Mouse (Mus musculus): Measurements from ENCODE around the gene Otulin. TPM values are rescaled to one million over a fixed set of nuclear protein-coding genes. Genes with fewer than 3 reads are reported as not detected.

The Otulin gene
- total RNA-seq, 2 experiments from 2014 or later = 18.8 to 21.4 TPM

- Histone ChIP-seq H3K4me3 (no peak overlapping the region), H3K27ac (no peak overlapping the region)
- no peak for TF ChIP-seq CTCF (IDR thresholded peaks at IDR 0.05)
- intact Hi-C loops (cut with DNase I) = no loop called here
- no peak for DNase-seq (ENCODE audit: extremely low spot score in 1 of 2, low spot score in 2 of 2)
Observed at GRCm38 (mm10) chr15:27668557-27668956, 38.1 kb upstream of the Otulin start.

GRCm38 (mm10) chr15:27668001-27668461, 37.5 kb upstream of the Otulin start:
- Histone ChIP-seq H3K4me3 (no peak overlapping the region), H3K27ac (no peak overlapping the region)
- no peak for DNase-seq (ENCODE audit: extremely low spot score in 1 of 2, low spot score in 2 of 2)
- no peak for TF ChIP-seq CTCF (IDR thresholded peaks at IDR 0.05)
- intact Hi-C loops (cut with DNase I) = no loop called here

GRCm38 (mm10) chr15:27666911-27667539, 36.5 kb upstream of the Otulin start:
- Histone ChIP-seq H3K27ac (no peak overlapping the region), H3K4me3 (no peak overlapping the region)
- intact Hi-C loops (cut with DNase I) = no loop called here
- TF ChIP-seq CTCF (IDR thresholded peaks at IDR 0.05) = no peak
- no peak for DNase-seq (ENCODE audit: extremely low spot score in 1 of 2, low spot score in 2 of 2)

- no peak for TF ChIP-seq CTCF (IDR thresholded peaks at IDR 0.05)
- DNase-seq (ENCODE audit: extremely low spot score in 1 of 2, low spot score in 2 of 2) = peak in 1 of 2 experiments; percentile 36
- intact Hi-C loops (cut with DNase I) = no loop called here
- Histone ChIP-seq H3K27ac (0 out of 2 replicates have a peak overlapping the region, but pooled peaks have one; percentile 30), H3K4me3 (no peak overlapping the region)
Observed at GRCm38 (mm10) chr15:27665392-27665911, 35.0 kb upstream of the Otulin start.

- no peak for TF ChIP-seq CTCF (IDR thresholded peaks at IDR 0.05)
- Histone ChIP-seq H3K4me3 (no peak overlapping the region), H3K27ac (no peak overlapping the region)
- DNase-seq (ENCODE audit: extremely low spot score in 1 of 2, low spot score in 2 of 2) = no peak
- intact Hi-C loops (cut with DNase I) = no loop called here
Observed at GRCm38 (mm10) chr15:27664126-27664525, 33.6 kb upstream of the Otulin start.

- Histone ChIP-seq H3K4me3 (no peak overlapping the region), H3K27ac (no peak overlapping the region)
- intact Hi-C loops (cut with DNase I) = no loop called here
- TF ChIP-seq CTCF (IDR thresholded peaks at IDR 0.05) = no peak
- DNase-seq (ENCODE audit: extremely low spot score in 1 of 2, low spot score in 2 of 2) = no peak
Observed at GRCm38 (mm10) chr15:27662699-27663098, 32.2 kb upstream of the Otulin start.

- TF ChIP-seq CTCF (IDR thresholded peaks at IDR 0.05) = no peak
- intact Hi-C loops (cut with DNase I) = no loop called here
- no peak overlapping the region for H3K4me3 ChIP-seq
- H3K27ac ChIP-seq = no peak overlapping the region
- no peak for DNase-seq (ENCODE audit: extremely low spot score in 1 of 2, low spot score in 2 of 2)
Observed at GRCm38 (mm10) chr15:27661696-27662095, 31.2 kb upstream of the Otulin start.

- TF ChIP-seq CTCF (IDR thresholded peaks at IDR 0.05) = peak; percentile 94
- no peak overlapping the region for H3K4me3 ChIP-seq
- DNase-seq (ENCODE audit: extremely low spot score in 1 of 2, low spot score in 2 of 2) = peak; percentile 86 to 90
- H3K27ac ChIP-seq = no peak overlapping the region
- intact Hi-C loops (cut with DNase I) = loop anchor here (1.0 to 10.0 kb wide), 3 partner anchors 56 to 195 kb away; no protein-coding TSS in a partner anchor
Observed at GRCm38 (mm10) chr15:27659592-27660244, 29.2 kb upstream of the Otulin start.

- Histone ChIP-seq H3K4me3 (no peak overlapping the region), H3K27ac (no peak overlapping the region)
- no peak for DNase-seq (ENCODE audit: extremely low spot score in 1 of 2, low spot score in 2 of 2)
- TF ChIP-seq CTCF (IDR thresholded peaks at IDR 0.05) = no peak
- intact Hi-C loops (cut with DNase I) = loop anchor here (1.0 to 10.0 kb wide), 3 partner anchors 56 to 196 kb away; no protein-coding TSS in a partner anchor
Observed at GRCm38 (mm10) chr15:27659143-27659542, 28.6 kb upstream of the Otulin start.

- TF ChIP-seq CTCF (IDR thresholded peaks at IDR 0.05) = no peak
- DNase-seq (ENCODE audit: extremely low spot score in 1 of 2, low spot score in 2 of 2) = no peak
- H3K27ac ChIP-seq = no peak overlapping the region
- intact Hi-C loops (cut with DNase I) = loop anchor here (5.0 to 10.0 kb wide), 2 partner anchors 169 to 196 kb away; no protein-coding TSS in a partner anchor
- H3K4me3 ChIP-seq = no peak overlapping the region
Observed at GRCm38 (mm10) chr15:27658356-27658755, 27.9 kb upstream of the Otulin start.

- Histone ChIP-seq H3K4me3 (no peak overlapping the region), H3K27ac (no peak overlapping the region)
- intact Hi-C loops (cut with DNase I) = loop anchor here (5.0 to 10.0 kb wide), 2 partner anchors 169 to 197 kb away; no protein-coding TSS in a partner anchor
- TF ChIP-seq CTCF (IDR thresholded peaks at IDR 0.05) = no peak
- DNase-seq (ENCODE audit: extremely low spot score in 1 of 2, low spot score in 2 of 2) = no peak
Observed at GRCm38 (mm10) chr15:27657866-27658265, 27.4 kb upstream of the Otulin start.

GRCm38 (mm10) chr15:27656626-27657025, 26.1 kb upstream of the Otulin start:
- DNase-seq (ENCODE audit: extremely low spot score in 1 of 2, low spot score in 2 of 2) = no peak
- H3K27ac ChIP-seq = no peak overlapping the region
- H3K4me3 ChIP-seq = no peak overlapping the region
- TF ChIP-seq CTCF (IDR thresholded peaks at IDR 0.05) = no peak
- intact Hi-C loops (cut with DNase I) = loop anchor here (5.0 to 10.0 kb wide), 2 partner anchors 171 to 198 kb away; no protein-coding TSS in a partner anchor
